Mouse (Mus musculus) forebrain, postnatal 0 days (tissue): ENCODE measurements around the gene Gm45521. TPM values are rescaled to one million over a fixed set of nuclear protein-coding genes. Genes with fewer than 3 reads are reported as not detected.
"Not testable (repeated sequence)": the region's sequence is repeated elsewhere in the genome, so short reads cannot be mapped to it uniquely, and the experiment has no call there.

Source experiments
- ATAC-seq: fragments of 200-750 bp; cut with Nextera tagmentation; 2 replicates; pipeline ENCODE4 v1.8.0; 2017; ENCODE audit warnings: mild to moderate bottlenecking, moderate library complexity
- DNase-seq: peaks from one replicate; pipeline ENCODE4 v3.0.0-alpha.2; 2015
- H3K27ac ChIP-seq: fragments of 300-500 bp; sonication (generic); 2 replicates; pipeline ENCODE4 v1.5.1; 2014; ENCODE audit warnings: low read depth, mild to moderate bottlenecking, antibody characterized with exemption, low read length, moderate library complexity, mixed read lengths
- H3K27me3 ChIP-seq: fragments of 300-500 bp; sonication (generic); 2 replicates; pipeline ENCODE4 v1.6.1; 2014; ENCODE audit warnings: mild to moderate bottlenecking, low read length, mixed read lengths; ENCODE audit not compliant: insufficient read depth
- H3K36me3 ChIP-seq: fragments of 300-500 bp; sonication (generic); 2 replicates; pipeline ENCODE4 v1.6.1; 2014; ENCODE audit warnings: mild to moderate bottlenecking, moderate library complexity; ENCODE audit not compliant: insufficient read depth
- H3K4me1 ChIP-seq: fragments of 300-500 bp; sonication (generic); 2 replicates; pipeline ENCODE4 v1.6.1; 2014; ENCODE audit warnings: antibody characterized with exemption; ENCODE audit not compliant: insufficient read depth
- H3K4me2 ChIP-seq: fragments of 300-500 bp; sonication (generic); 2 replicates; pipeline ENCODE4 v1.6.1; 2014; ENCODE audit warnings: low read depth, mild to moderate bottlenecking, moderate library complexity
- H3K4me3 ChIP-seq: fragments of 300-500 bp; sonication (generic); 2 replicates; pipeline ENCODE4 v1.5.1; 2014; ENCODE audit warnings: low read depth, low read length, mixed read lengths
- H3K9ac ChIP-seq: fragments of 300-500 bp; sonication (generic); 2 replicates; pipeline ENCODE4 v1.6.1; 2014; ENCODE audit warnings: mild to moderate bottlenecking
- H3K9me3 ChIP-seq: fragments of 300-500 bp; sonication (generic); 2 replicates; pipeline ENCODE4 v1.6.1; 2016; ENCODE audit warnings: low read length
- CTCF ChIP-seq: sonication (generic); IDR thresholded peaks from 2 replicates; pipeline ENCODE4 v1.5.1; 2016; ENCODE audit warnings: antibody characterized with exemption, control low read depth, low read depth
- WGBS: fragments of 180-500 bp; shearing (Covaris S2); extraction: QIAGEN DNeasy Blood & Tissue Kit; methylation state at CpG from one replicate; pipeline ENCODE4 v1.1.7; 2014; 5-methylcytosine and 5-hydroxymethylcytosine counted together
- polyA plus RNA-seq: library from polyadenylated mRNA; unstranded; fragments of >200 nt; fragmentation: Nextera tagmentation; extraction: Ambion mirVana; gene quantifications from 2 replicates; pipeline ENCODE4 v1.2.1, GENCODE M21; 2015
- total RNA-seq: library from RNA; depleted of rRNA; stranded (reverse); fragments of >200 nt; gene quantifications from 2 replicates; pipeline ENCODE4 v1.2.3, GENCODE M21; 2014; rRNA removed

Gene Gm45521
- total and polyA plus RNA-seq, 2 experiments from 2014 or later, result not detected

- Histone ChIP-seq H3K4me2 (peak overlapping the region; percentile 82), H3K27me3 (no peaks in the 10 kb centered on the region), H3K9me3 (no peaks in the 10 kb centered on the region), H3K36me3 (no peaks in the 10 kb centered on the region), H3K9ac (peak overlapping the region; percentile 66), H3K27ac (peak overlapping the region; percentile 74), H3K4me3 (peak overlapping the region; percentile 80), H3K4me1 (peaks cover 20% of the 10 kb centered on the region)
- peak; percentile 66 for ATAC-seq
- TF ChIP-seq CTCF, result no peak
- DNase-seq, result peak; percentile 84
- WGBS, result 3% methylated on average over 23 of the region's 23 CpGs
Observed at GRCm38 (mm10) chr14:8003093-8003670, 46.1 kb downstream of the Gm45521 start.

GRCm38 (mm10) chr14:8003727-8004670 lies 46.9 kb downstream of the Gm45521 start:
- no peak overlapping the region; the same call in 1 of the 2 replicates for H3K27ac ChIP-seq
- WGBS, result 31% methylated on average over 18 of the region's 18 CpGs
- no peak for DNase-seq

GRCm38 (mm10) chr14:8006061-8006460 lies 49.0 kb downstream of the Gm45521 start:
- not testable (repeated sequence) for H3K27ac ChIP-seq, H3K27me3 ChIP-seq, H3K9ac ChIP-seq, H3K4me2 ChIP-seq, H3K36me3 ChIP-seq, H3K4me3 ChIP-seq, H3K9me3 ChIP-seq, ATAC-seq, DNase-seq
- 66% methylated on average over 3 of the region's 3 CpGs for WGBS
- peaks cover 17% of the 10 kb centered on the region for H3K4me1 ChIP-seq

More at GRCm38 (mm10) chr14:8003727-8004670, 46.9 kb downstream of the Gm45521 start:
- Histone ChIP-seq H3K4me3 (peak overlapping the region; percentile 80), H3K36me3 (no peaks in the 10 kb centered on the region), H3K4me1 (peaks cover 20% of the 10 kb centered on the region), H3K9me3 (no peaks in the 10 kb centered on the region), H3K4me2 (peak overlapping the region; percentile 82), H3K9ac (peak overlapping the region; percentile 66), H3K27me3 (no peaks in the 10 kb centered on the region)
- no peak for TF ChIP-seq CTCF
- no peak for ATAC-seq

- DNase-seq, result no peak
- TF ChIP-seq CTCF, result no peak
- no peaks in the 10 kb centered on the region for H3K36me3 ChIP-seq
Observed at GRCm38 (mm10) chr14:8007084-8007483, 50.0 kb downstream of the Gm45521 start.

GRCm38 (mm10) chr14:8007486-8007885 lies 50.4 kb downstream of the Gm45521 start:
- 75% methylated on average over 2 of the region's 2 CpGs for WGBS
- TF ChIP-seq CTCF, result no peak
- no peak for ATAC-seq

More at GRCm38 (mm10) chr14:8007084-8007483, 50.0 kb downstream of the Gm45521 start:
- Histone ChIP-seq H3K27ac (no peak overlapping the region), H3K4me3 (no peak overlapping the region), H3K4me2 (no peak overlapping the region), H3K27me3 (no peaks in the 10 kb centered on the region), H3K9me3 (no peaks in the 10 kb centered on the region), H3K9ac (no peak overlapping the region), H3K4me1 (peaks cover 15% of the 10 kb centered on the region)
- ATAC-seq, result no peak

GRCm38 (mm10) chr14:8007923-8008322 lies 50.8 kb downstream of the Gm45521 start:
- TF ChIP-seq CTCF, result no peak
- 74% methylated on average over 10 of the region's 10 CpGs for WGBS
- Histone ChIP-seq H3K9ac (no peak overlapping the region), H3K27me3 (no peaks in the 10 kb centered on the region), H3K27ac (no peak overlapping the region), H3K9me3 (no peaks in the 10 kb centered on the region), H3K4me3 (no peak overlapping the region), H3K4me2 (no peak overlapping the region), H3K36me3 (no peaks in the 10 kb centered on the region), H3K4me1 (peaks cover 15% of the 10 kb centered on the region)
- DNase-seq, result no peak
- ATAC-seq, result no peak

More at GRCm38 (mm10) chr14:8007486-8007885, 50.4 kb downstream of the Gm45521 start:
- no peak for DNase-seq
- no peaks in the 10 kb centered on the region for H3K9me3 ChIP-seq
- no peak overlapping the region for H3K27ac ChIP-seq
- H3K9ac ChIP-seq, result no peak overlapping the region
- peaks cover 15% of the 10 kb centered on the region for H3K4me1 ChIP-seq
- H3K27me3 ChIP-seq, result no peaks in the 10 kb centered on the region
- no peak overlapping the region for H3K4me3 ChIP-seq
- no peaks in the 10 kb centered on the region for H3K36me3 ChIP-seq
- H3K4me2 ChIP-seq, result no peak overlapping the region

Other genes starting within 250 kb of the Gm45521 start
- not detected in 2 replicates for gene Gm26661, start 165.7 kb upstream of the Gm45521 start, total RNA-seq
- gene Gm26661, start 165.7 kb upstream of the Gm45521 start, polyA plus RNA-seq, result not detected in 2 replicates
- gene Flnb, start 139.3 kb upstream of the Gm45521 start, total RNA-seq, result 18.6 and 22.5 TPM in 2 replicates
- 1.3 and 2.3 TPM in 2 replicates for gene Flnb, start 139.3 kb upstream of the Gm45521 start, polyA plus RNA-seq
- gene Dnase1l3, start 37.3 kb downstream of the Gm45521 start, total RNA-seq, result not detected in 2 replicates
- 0.05 and 0.10 TPM in 2 replicates for gene Dnase1l3, start 37.3 kb downstream of the Gm45521 start, polyA plus RNA-seq
- 8.0 and 11.2 TPM in 2 replicates for gene Abhd6, start 45.6 kb downstream of the Gm45521 start, total RNA-seq
- gene Abhd6, start 45.6 kb downstream of the Gm45521 start, polyA plus RNA-seq, result 28.5 and 36.2 TPM in 2 replicates
- gene Rpp14, start 123.1 kb downstream of the Gm45521 start, total RNA-seq, result 40.5 and 47.7 TPM in 2 replicates
- gene Rpp14, start 123.1 kb downstream of the Gm45521 start, polyA plus RNA-seq, result 37.3 and 43.8 TPM in 2 replicates
- 34.0 and 36.0 TPM in 2 replicates for gene Pxk, start 140.9 kb downstream of the Gm45521 start, total RNA-seq
- 38.6 and 45.1 TPM in 2 replicates for gene Pxk, start 140.9 kb downstream of the Gm45521 start, polyA plus RNA-seq
- gene Pdhb, start 215.7 kb downstream of the Gm45521 start, total RNA-seq, result 151 and 183 TPM in 2 replicates
- 249 and 263 TPM in 2 replicates for gene Pdhb, start 215.7 kb downstream of the Gm45521 start, polyA plus RNA-seq